Comparison of ENCODE assay signal across 9 mouse cellular contexts in the genomic region with DNA sequence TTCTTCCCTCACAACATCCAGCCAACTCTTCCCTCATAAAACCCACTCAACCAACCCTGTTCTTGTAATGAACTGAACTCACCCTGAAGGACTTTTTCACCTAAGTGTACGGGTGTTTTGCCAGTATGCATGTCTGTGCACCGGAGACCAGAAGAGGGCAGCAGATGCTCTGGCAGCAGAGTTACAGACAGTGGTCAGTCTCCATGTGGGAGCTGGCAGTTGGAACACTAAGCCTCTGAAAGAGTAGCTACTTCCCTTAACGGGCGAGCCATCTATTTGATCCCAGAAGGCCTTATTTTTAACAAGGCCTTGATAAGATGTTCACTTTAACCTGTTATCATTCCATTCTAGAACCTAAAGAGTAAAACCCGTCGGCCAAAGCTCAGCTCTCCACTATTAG. TPM values are rescaled to one million over a fixed set of nuclear protein-coding genes. Genes with fewer than 3 reads are reported as not detected.
DNase-seq lines count a peak whose midpoint lies in the region; ATAC-seq and TF ChIP-seq lines count a peak whose summit lies in the region.
"Had no signal": no experiment of that assay in that cellular context is flagged by ENCODE, and none has a peak within 500 bp of the region (broad histone marks: within the 10 kb centered on the region; RNA-seq: fewer than 3 reads in every experiment).

No protein-coding gene starts in this region.

- H3K9me3 ChIP-seq in heart, embryonic 11.5 days (replicated peaks; ENCODE audit: control insufficient read depth, low read length), result no peaks in the 10 kb centered on the region
- H3K9me3 ChIP-seq in midbrain, embryonic 11.5 days (ENCODE audit: control insufficient read depth, low read length), result no peaks in the 10 kb centered on the region

- DNase-seq in heart, adult 2 months, result peak; percentile 33 to 35
- peak; percentile 87 for DNase-seq in ES-CJ7 (ENCODE audit: low read depth, low spot score)
- peak; percentile 55 to 60 for DNase-seq in cerebellum, postnatal 36 days
- DNase-seq in heart, postnatal 10 days, result peak; percentile 50 to 74
- DNase-seq in left cerebral cortex, postnatal 4 days, result peak; percentile 55
- DNase-seq in midbrain, embryonic 11.5 days (ENCODE audit: low spot score, missing footprints), result peak; percentile 88
- DNase-seq in thymus, postnatal 4 days, result peak; percentile 60

- H3K27me3 ChIP-seq in heart, adult 2 months (ENCODE audit: control insufficient read depth, insufficient read depth, low read length), result no peaks in the 10 kb centered on the region
- no peaks in the 10 kb centered on the region for H3K27me3 ChIP-seq in heart, embryonic 11.5 days (ENCODE audit: control insufficient read depth, insufficient read depth, low read length)
- H3K27me3 ChIP-seq in midbrain, embryonic 11.5 days (ENCODE audit: control insufficient read depth, insufficient read depth, low read length), result no peaks in the 10 kb centered on the region

- no peak overlapping the region for H3K4me2 ChIP-seq in heart, embryonic 11.5 days
- no peak overlapping the region for H3K4me2 ChIP-seq in midbrain, embryonic 11.5 days

- H3K9ac ChIP-seq in heart, adult 2 months (ENCODE audit: low read depth, low read length), result no peak overlapping the region
- H3K9ac ChIP-seq in heart, embryonic 11.5 days (ENCODE audit: low read depth, low read length), result no peak overlapping the region
- H3K9ac ChIP-seq in midbrain, embryonic 11.5 days (ENCODE audit: low read length), result no peak overlapping the region

- H3K79me2 ChIP-seq in heart, adult 2 months (replicated peaks; ENCODE audit: control insufficient read depth, insufficient read depth, low read length), result no peaks in the 10 kb centered on the region

- no peak for TF ChIP-seq POLR2A in heart, adult 2 months (IDR thresholded peaks at IDR 0.05; ENCODE audit: insufficient read depth, low read depth, low read length)

- ATAC-seq in heart, embryonic 11.5 days (replicated peaks; ENCODE audit: insufficient number of reproducible peaks, low FRiP score, low TSS enrichment), result no peak
- ATAC-seq in midbrain, embryonic 11.5 days (ENCODE audit: low FRiP score), result peak; percentile 65

- H3K4me1 ChIP-seq in heart, adult 2 months (ENCODE audit: control insufficient read depth, insufficient read depth, low read length), result peaks cover 1% of the 10 kb centered on the region
- H3K4me1 ChIP-seq in heart, embryonic 11.5 days (ENCODE audit: control insufficient read depth, insufficient read depth, low read length), result peaks cover 21% of the 10 kb centered on the region
- peaks cover 3% of the 10 kb centered on the region; the same call in 1 of the 2 replicates for H3K4me1 ChIP-seq in midbrain, embryonic 11.5 days (ENCODE audit: control insufficient read depth, insufficient read depth, low read length)

- TF ChIP-seq EP300 in heart, adult 2 months (IDR thresholded peaks at IDR 0.05; ENCODE audit: insufficient read depth, low read depth, low read length), result no peak

- intact Hi-C loops in heart, adult 2 months (cut with DNase I), result loop anchor here (2.0 kb wide), 1 partner anchor 322 kb away; no protein-coding TSS in a partner anchor
- intact Hi-C loops in heart, postnatal 10 days (cut with DNase I), result no loop called here
- intact Hi-C loops in left cerebral cortex, postnatal 4 days (cut with DNase I), result no loop called here

- peak; percentile 78 for TF ChIP-seq CTCF in heart, adult 2 months (IDR thresholded peaks at IDR 0.05)

- H3K27ac ChIP-seq in heart, adult 2 months, result no peak overlapping the region
- no peak overlapping the region for H3K27ac ChIP-seq in heart, embryonic 11.5 days (ENCODE audit: low read depth, low read length)
- no peak overlapping the region for H3K27ac ChIP-seq in midbrain, embryonic 11.5 days (ENCODE audit: low read depth, low read length)

- no peak overlapping the region for H3K4me3 ChIP-seq in heart, adult 2 months
- no peak overlapping the region for H3K4me3 ChIP-seq in heart, embryonic 11.5 days (ENCODE audit: low read depth, low read length)
- H3K4me3 ChIP-seq in midbrain, embryonic 11.5 days (ENCODE audit: low read depth, low read length), result no peak overlapping the region

- H3K36me3 ChIP-seq in heart, adult 2 months (ENCODE audit: control insufficient read depth, insufficient read depth, low read length), result peaks cover 33% of the 10 kb centered on the region
- peaks cover 46% of the 10 kb centered on the region for H3K36me3 ChIP-seq in heart, embryonic 11.5 days (ENCODE audit: control insufficient read depth, insufficient read depth, low read length)
- peaks cover 39% of the 10 kb centered on the region for H3K36me3 ChIP-seq in midbrain, embryonic 11.5 days (ENCODE audit: control insufficient read depth, insufficient read depth, low read length)

- 52% methylated on average over 6 of the region's 6 CpGs for WGBS in heart, adult 2 months
- whole genome bisulfite sequencing in heart, embryonic 11.5 days (ENCODE audit: insufficient replicate concordance), result 66% methylated on average over 6 of the region's 6 CpGs
- WGBS in midbrain, embryonic 11.5 days, result 67% methylated on average over 6 of the region's 6 CpGs

RNA-seq across cellular contexts. Expression of a gene that starts 1.4 kb away (rescaled TPM):
- under 1 TPM in 1 of 2 experiments, not detected in 1; 0.07 TPM for total RNA-seq in heart, adult 2 months (2021)
- 0.06 TPM in 1 of 2 replicates, not detected in the other for polyA plus RNA-seq in heart, adult 2 months (2012; rRNA removed)
- 0.09 TPM in 1 of 2 replicates, not detected in the other for polyA plus RNA-seq in heart, embryonic 11.5 days (2014; fragmentation: Nextera tagmentation; extraction: Ambion mirVana)
- under 1 TPM; 0.20 to 0.22 TPM for total RNA-seq in heart, postnatal 10 days (2021)
- total RNA-seq in left cerebral cortex, postnatal 4 days (2021), result under 1 TPM; 0.64 to 0.97 TPM
- 0.12 TPM in 1 of 2 replicates, not detected in the other for polyA plus RNA-seq in midbrain, embryonic 11.5 days (2014; fragmentation: Nextera tagmentation; extraction: Ambion mirVana)
- polyA plus RNA-seq: stomach, embryonic 16.5 days had no signal

RNA-seq across cellular contexts. Expression of a gene that starts 8.2 kb away (rescaled TPM):
- 10 to 100 TPM; 81.8 to 98.2 TPM for total RNA-seq in heart, adult 2 months (2021)
- 48.0 and 89.5 TPM in 2 replicates for polyA plus RNA-seq in heart, adult 2 months (2012; rRNA removed)
- polyA plus RNA-seq in heart, embryonic 11.5 days (2014; fragmentation: Nextera tagmentation; extraction: Ambion mirVana), result 53.4 and 59.1 TPM in 2 replicates
- 100 to 1,000 TPM; 102 to 110 TPM for total RNA-seq in heart, postnatal 10 days (2021)
- 10 to 100 TPM; 57.7 to 64.1 TPM for total RNA-seq in left cerebral cortex, postnatal 4 days (2021)
- 43.9 and 45.4 TPM in 2 replicates for polyA plus RNA-seq in midbrain, embryonic 11.5 days (2014; fragmentation: Nextera tagmentation; extraction: Ambion mirVana)

RNA-seq across cellular contexts. Expression of a gene that starts 39.8 kb away (rescaled TPM):
- 1,000 to 10,000 TPM; 1,125 to 1,306 TPM for total RNA-seq in heart, adult 2 months (2021)
- 480 and 876 TPM in 2 replicates for polyA plus RNA-seq in heart, adult 2 months (2012; rRNA removed)
- polyA plus RNA-seq in heart, embryonic 11.5 days (2014; fragmentation: Nextera tagmentation; extraction: Ambion mirVana), result 160 and 165 TPM in 2 replicates
- 100 to 1,000 TPM; 859 to 893 TPM for total RNA-seq in heart, postnatal 10 days (2021)
- total RNA-seq in left cerebral cortex, postnatal 4 days (2021), result 10 to 100 TPM; 29.5 to 33.9 TPM
- 53.5 and 55.8 TPM in 2 replicates for polyA plus RNA-seq in midbrain, embryonic 11.5 days (2014; fragmentation: Nextera tagmentation; extraction: Ambion mirVana)

Comparison
In these comparisons a context has a peak if more than half of its experiments do, and no peak if none do; other contexts are left out.
1. DNase-seq: peak in every context shown above with its lines; median percentile 88 in midbrain, embryonic 11.5 days; 87 in ES-CJ7; 62 in heart, postnatal 10 days; 60 in thymus, postnatal 4 days; 58 in cerebellum, postnatal 36 days; 55 in left cerebral cortex, postnatal 4 days; 34 in heart, adult 2 months.
2. RNA of a gene that starts 39.8 kb away (total RNA-seq): 1,125 to 1,306 TPM in heart, adult 2 months and 859 to 893 TPM in heart, postnatal 10 days; 29.5 to 33.9 TPM in left cerebral cortex, postnatal 4 days; every median in the first group is over 10 times any median in the second.